Mouse (Mus musculus) forebrain, embryonic 10.5 days (tissue): ENCODE data around the gene Gpcpd1. TPM values are rescaled to one million over a fixed set of nuclear protein-coding genes. Genes with fewer than 3 reads are reported as not detected.

ENCODE experiments used
- DNase-seq: peaks from one replicate; pipeline ENCODE4 v3.0.0-alpha.2; 2017; ENCODE audit warnings: low spot score; ENCODE audit errors: extremely low spot score
- H3K27ac ChIP-seq: fragments of 300-500 bp; sonication (generic); 2 replicates; pipeline ENCODE4 v1.5.1; 2016; ENCODE audit warnings: mild to moderate bottlenecking
- H3K27me3 ChIP-seq: fragments of 300-500 bp; sonication (generic); 2 replicates; pipeline ENCODE4 v1.6.1; 2016; ENCODE audit warnings: mild to moderate bottlenecking; ENCODE audit not compliant: poor library complexity, severe bottlenecking
- H3K36me3 ChIP-seq: fragments of 300-500 bp; sonication (generic); replicated peaks from 2 replicates; pipeline ENCODE4 v1.6.1; 2016; ENCODE audit warnings: mild to moderate bottlenecking, moderate library complexity
- H3K4me1 ChIP-seq: fragments of 300-500 bp; sonication (generic); 2 replicates; pipeline ENCODE4 v1.6.1; 2016
- H3K4me3 ChIP-seq: fragments of 300-500 bp; sonication (generic); 2 replicates; pipeline ENCODE4 v1.5.1; 2016; ENCODE audit warnings: mild to moderate bottlenecking, moderate library complexity
- H3K9me3 ChIP-seq: fragments of 300-500 bp; sonication (generic); 2 replicates; pipeline ENCODE4 v1.6.1; 2016; ENCODE audit warnings: mild to moderate bottlenecking, moderate library complexity
- WGBS: fragments of 180-500 bp; shearing (Covaris S2); methylation state at CpG from one replicate; pipeline ENCODE4 v1.1.7; 2016; 5-methylcytosine and 5-hydroxymethylcytosine counted together
- polyA plus RNA-seq: library from polyadenylated mRNA; unstranded; fragments of >200 nt; fragmentation: Nextera tagmentation; extraction: Ambion mirVana; gene quantifications from 2 replicates; pipeline ENCODE4 v1.2.1, GENCODE M21; 2016

Gpcpd1 gene
- 24.7 and 31.7 TPM in 2 replicates for polyA plus RNA-seq

- no peaks in the 10 kb centered on the region for H3K27me3 ChIP-seq
- no peaks in the 10 kb centered on the region for H3K36me3 ChIP-seq
- H3K27ac ChIP-seq: no peak within 1 kb of the TSS
- H3K4me1 ChIP-seq: no peaks in the 10 kb centered on the region
- WGBS: 92% methylated on average over 7 of the region's 7 CpGs
- no peak within 1 kb of the TSS for H3K4me3 ChIP-seq
- no peaks in the 10 kb centered on the region for H3K9me3 ChIP-seq
- no peak for DNase-seq
Measured at GRCm38 (mm10) chr2:132587240-132587779, at the start of gene Gpcpd1. Gene Gpcpd1, minus strand, starts transcription at chr2:132587729.

DNA sequence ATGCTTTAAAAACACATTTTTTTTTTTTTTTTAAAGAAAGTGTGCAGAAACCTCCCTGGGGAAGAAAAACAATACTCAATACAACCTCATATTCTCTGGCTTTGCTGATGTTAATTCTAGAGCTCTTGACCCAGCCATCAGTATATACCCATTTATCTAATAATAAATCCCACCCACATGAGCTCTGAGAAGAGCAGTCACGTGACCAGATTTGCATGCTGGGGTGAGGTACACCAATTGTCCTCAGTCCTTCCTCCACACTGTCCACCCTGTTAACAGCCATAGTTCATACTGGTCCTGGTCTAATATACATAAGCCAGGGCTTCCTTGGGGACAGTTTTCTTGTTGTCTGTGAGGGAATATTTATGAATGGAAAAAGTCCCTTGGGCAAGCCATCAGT, 49.0 kb upstream of the Gpcpd1 start:
- Histone ChIP-seq H3K4me3 (no peak overlapping the region), H3K4me1 (no peaks in the 10 kb centered on the region), H3K9me3 (no peaks in the 10 kb centered on the region), H3K27ac (no peak overlapping the region), H3K36me3 (no peaks in the 10 kb centered on the region), H3K27me3 (no peaks in the 10 kb centered on the region)
- no peak for DNase-seq
- 84% methylated on average over 1 of the region's 1 CpGs for WGBS

- Histone ChIP-seq H3K4me3 (no peak overlapping the region), H3K27me3 (no peaks in the 10 kb centered on the region), H3K4me1 (no peaks in the 10 kb centered on the region), H3K36me3 (no peaks in the 10 kb centered on the region), H3K9me3 (no peaks in the 10 kb centered on the region), H3K27ac (no peak overlapping the region)
- WGBS: 88% methylated on average over 2 of the region's 2 CpGs
- DNase-seq: no peak
Measured at GRCm38 (mm10) chr2:132628626-132629025, 41.1 kb upstream of the Gpcpd1 start.

- H3K9me3 ChIP-seq: no peaks in the 10 kb centered on the region
- no peaks in the 10 kb centered on the region for H3K36me3 ChIP-seq
- DNase-seq: no peak
- H3K4me1 ChIP-seq: no peaks in the 10 kb centered on the region
- no peak overlapping the region for H3K27ac ChIP-seq
- H3K27me3 ChIP-seq: no peaks in the 10 kb centered on the region
- H3K4me3 ChIP-seq: no peak overlapping the region
- 85% methylated on average over 1 of the region's 1 CpGs for WGBS
Measured at GRCm38 (mm10) chr2:132623092-132623491, 35.6 kb upstream of the Gpcpd1 start.

- no peaks in the 10 kb centered on the region for H3K27me3 ChIP-seq
- H3K27ac ChIP-seq: no peak overlapping the region
- 65% methylated on average over 3 of the region's 3 CpGs for WGBS
- no peak overlapping the region for H3K4me3 ChIP-seq
- no peaks in the 10 kb centered on the region for H3K4me1 ChIP-seq
- H3K36me3 ChIP-seq: no peaks in the 10 kb centered on the region
- H3K9me3 ChIP-seq: no peaks in the 10 kb centered on the region
- no peak for DNase-seq
Measured at GRCm38 (mm10) chr2:132617693-132618092, 30.2 kb upstream of the Gpcpd1 start.

DNA sequence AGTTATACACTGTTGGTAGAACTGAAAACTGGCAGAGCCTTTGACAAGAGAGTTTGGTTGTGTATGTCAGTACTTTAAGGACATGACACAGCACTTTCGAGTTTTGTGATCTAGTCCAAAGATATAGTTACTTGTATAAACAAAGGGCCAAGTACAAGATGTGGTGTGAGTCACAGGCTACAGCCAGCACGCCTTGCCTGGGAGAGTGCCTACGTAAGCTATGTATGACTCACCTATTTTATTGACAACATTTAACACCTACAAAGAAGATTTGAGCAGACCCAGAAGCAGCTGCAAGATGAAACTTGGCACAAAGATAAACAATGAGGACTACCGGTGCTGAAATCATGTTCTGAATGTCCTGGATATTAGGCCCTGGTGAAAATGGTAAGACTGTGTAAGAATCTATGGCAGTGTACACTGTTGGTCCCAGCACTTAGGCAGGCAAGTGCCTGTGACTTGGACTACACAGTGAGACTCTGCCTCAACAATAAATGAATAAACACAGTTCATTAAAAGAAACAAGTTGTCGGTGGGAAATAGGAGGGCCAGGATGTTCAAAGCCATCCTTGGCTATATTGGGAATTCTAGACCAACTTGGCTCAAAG, 26.2 kb upstream of the Gpcpd1 start:
- no peaks in the 10 kb centered on the region; the same call in 1 of the 2 replicates for H3K9me3 ChIP-seq
- no peak for DNase-seq
- no peak overlapping the region for H3K4me3 ChIP-seq
- no peaks in the 10 kb centered on the region for H3K36me3 ChIP-seq
- 86% methylated on average over 5 of the region's 5 CpGs for WGBS
- H3K27me3 ChIP-seq: no peaks in the 10 kb centered on the region
- no peak overlapping the region for H3K27ac ChIP-seq
- no peaks in the 10 kb centered on the region for H3K4me1 ChIP-seq

DNA sequence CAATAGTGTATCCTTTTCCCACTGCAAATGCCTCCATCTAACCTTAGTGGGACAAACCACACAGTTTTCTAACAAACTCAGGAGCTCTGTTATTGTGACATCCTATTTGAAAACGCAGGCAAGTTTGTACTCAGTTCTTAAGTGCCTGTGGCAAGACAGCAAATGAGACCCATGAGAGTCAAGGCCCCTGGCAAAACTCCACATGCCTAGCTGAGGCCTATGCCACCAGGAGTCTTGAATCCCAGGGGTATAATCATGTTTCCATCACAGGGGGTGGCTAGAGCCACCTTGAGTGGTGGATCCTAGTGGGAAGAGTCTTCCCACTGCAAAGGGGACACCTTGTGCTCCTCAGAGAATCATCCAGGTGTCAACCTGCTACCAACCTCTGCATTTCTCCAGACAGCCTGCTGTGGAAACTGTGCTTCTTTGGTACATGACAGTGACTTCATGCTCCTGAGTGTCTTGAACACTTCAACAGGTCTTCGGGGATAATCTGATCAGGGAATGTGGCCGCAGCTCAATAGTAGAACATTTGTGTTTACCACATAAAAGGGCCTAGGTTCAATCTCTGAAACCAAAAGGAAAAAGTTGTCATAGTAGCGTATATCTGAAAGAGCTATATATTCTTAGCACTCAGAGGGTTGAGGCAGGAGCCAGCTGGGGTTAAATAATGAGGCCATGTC, 24.2 kb upstream of the Gpcpd1 start:
- no peaks in the 10 kb centered on the region for H3K36me3 ChIP-seq
- no peak for DNase-seq
- H3K9me3 ChIP-seq: no peaks in the 10 kb centered on the region; the same call in 1 of the 2 replicates
- peaks cover 9% of the 10 kb centered on the region; the same call in 1 of the 2 replicates for H3K4me1 ChIP-seq
- no peak overlapping the region for H3K27ac ChIP-seq
- no peak overlapping the region for H3K4me3 ChIP-seq
- WGBS: 91% methylated on average over 4 of the region's 4 CpGs
- H3K27me3 ChIP-seq: no peaks in the 10 kb centered on the region

DNA sequence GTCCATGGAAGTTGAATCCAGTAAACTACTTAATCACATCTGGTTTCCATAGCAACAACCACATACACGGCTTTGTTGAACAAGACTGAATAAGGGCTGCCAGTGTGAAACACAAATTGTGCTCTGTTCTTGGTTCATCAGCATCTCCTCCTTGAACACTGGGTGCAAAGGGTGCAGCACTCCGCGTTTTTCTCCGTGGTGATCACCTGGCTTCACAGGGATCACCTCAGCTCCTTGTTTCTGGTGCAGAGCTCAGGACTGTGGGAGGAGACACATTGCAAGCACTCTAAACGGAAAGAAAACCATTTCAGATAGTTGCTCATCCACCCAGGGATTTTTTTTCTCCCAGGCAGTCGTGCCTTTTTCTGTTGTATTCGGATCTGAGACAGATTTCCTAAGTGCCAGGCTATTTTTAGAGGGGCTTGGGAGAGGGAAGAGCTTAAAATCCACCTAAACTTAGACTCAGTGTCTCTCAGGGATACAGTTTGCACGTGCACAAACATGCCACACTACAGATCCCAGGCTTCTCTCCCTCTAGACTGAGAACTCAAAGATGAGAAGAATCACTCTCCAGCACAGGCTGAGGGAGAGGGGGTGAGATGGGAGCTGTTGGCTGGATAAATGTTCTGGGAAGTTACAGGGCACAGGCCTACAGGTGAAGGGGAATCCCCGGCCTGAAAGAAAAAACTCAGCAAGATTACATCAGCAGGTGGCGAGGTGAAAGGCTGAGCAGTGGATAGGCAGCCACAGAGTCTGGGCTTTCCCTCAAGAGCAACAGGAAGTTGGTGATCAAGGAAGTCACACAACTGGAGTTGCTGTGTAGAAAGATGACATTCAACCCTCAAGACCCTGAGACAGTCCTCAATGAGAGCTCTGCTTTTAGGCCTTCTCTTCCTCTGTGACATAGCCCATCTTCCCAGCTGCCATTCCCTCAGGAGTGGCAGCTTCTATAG, 19.9 kb upstream of the Gpcpd1 start:
- WGBS: 61% methylated on average over 10 of the region's 10 CpGs
- H3K36me3 ChIP-seq: no peaks in the 10 kb centered on the region
- no peaks in the 10 kb centered on the region for H3K27me3 ChIP-seq
- H3K4me3 ChIP-seq: no peak overlapping the region
- H3K4me1 ChIP-seq: peaks cover 9% of the 10 kb centered on the region; the same call in 1 of the 2 replicates
- no peaks in the 10 kb centered on the region; the same call in 1 of the 2 replicates for H3K9me3 ChIP-seq
- H3K27ac ChIP-seq: no peak overlapping the region
- DNase-seq: no peak

DNA sequence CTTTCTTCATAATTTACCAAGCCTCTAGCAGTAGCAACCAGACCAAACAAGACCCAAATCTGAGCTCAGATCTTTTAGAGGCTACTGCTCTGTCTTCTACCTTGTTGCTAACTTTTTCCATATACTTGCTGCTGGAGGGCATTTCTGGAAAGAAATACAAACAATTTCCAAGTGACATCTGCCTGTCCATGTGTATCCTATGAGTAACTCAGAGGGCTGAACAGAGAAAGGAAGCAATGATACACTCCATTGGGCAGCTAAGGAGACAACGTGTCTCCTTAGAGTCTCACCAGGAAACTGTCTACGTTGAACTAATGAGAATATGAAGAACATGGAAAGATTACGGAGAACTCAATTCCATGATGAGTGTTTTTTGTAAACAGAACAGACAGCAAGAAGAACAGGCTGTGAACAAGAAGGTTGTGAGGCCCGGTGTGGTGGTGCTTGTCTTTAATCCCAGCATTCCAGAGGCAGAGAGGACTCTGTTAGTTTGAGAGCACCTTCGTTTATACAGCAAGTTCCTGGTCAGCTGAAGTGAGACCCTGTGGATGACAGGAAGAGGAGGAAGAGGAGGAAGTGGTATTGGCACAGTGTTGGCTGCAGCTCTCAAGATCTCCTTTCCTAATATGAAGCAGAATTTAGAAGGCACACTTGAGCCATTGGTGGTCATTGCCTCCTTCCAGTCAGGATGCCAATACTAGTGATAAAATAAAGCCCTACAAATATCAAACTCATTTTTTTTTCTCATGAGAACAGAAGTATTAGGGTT, 18.4 kb upstream of the Gpcpd1 start:
- Histone ChIP-seq H3K27ac (no peak overlapping the region), H3K36me3 (no peaks in the 10 kb centered on the region), H3K4me3 (no peak overlapping the region), H3K4me1 (peaks cover 9% of the 10 kb centered on the region; the same call in 1 of the 2 replicates), H3K9me3 (no peaks in the 10 kb centered on the region; the same call in 1 of the 2 replicates), H3K27me3 (no peaks in the 10 kb centered on the region)
- DNase-seq: no peak
- 83% methylated on average over 5 of the region's 5 CpGs for WGBS

GRCm38 (mm10) chr2:132604922-132605321, 17.4 kb upstream of the Gpcpd1 start:
- no peak overlapping the region for H3K27ac ChIP-seq
- H3K4me3 ChIP-seq: no peak overlapping the region
- no peaks in the 10 kb centered on the region for H3K27me3 ChIP-seq
- WGBS: 93% methylated on average over 4 of the region's 4 CpGs
- H3K4me1 ChIP-seq: peaks cover 9% of the 10 kb centered on the region; the same call in 1 of the 2 replicates
- H3K36me3 ChIP-seq: no peaks in the 10 kb centered on the region
- DNase-seq: no peak
- H3K9me3 ChIP-seq: no peaks in the 10 kb centered on the region; the same call in 1 of the 2 replicates

GRCm38 (mm10) chr2:132603706-132604105, 16.2 kb upstream of the Gpcpd1 start:
- H3K9me3 ChIP-seq: no peaks in the 10 kb centered on the region
- 85% methylated on average over 2 of the region's 2 CpGs for WGBS
- peaks cover 9% of the 10 kb centered on the region; the same call in 1 of the 2 replicates for H3K4me1 ChIP-seq
- no peaks in the 10 kb centered on the region for H3K36me3 ChIP-seq
- no peak overlapping the region for H3K27ac ChIP-seq
- no peaks in the 10 kb centered on the region for H3K27me3 ChIP-seq
- DNase-seq: no peak
- no peak overlapping the region for H3K4me3 ChIP-seq

DNA sequence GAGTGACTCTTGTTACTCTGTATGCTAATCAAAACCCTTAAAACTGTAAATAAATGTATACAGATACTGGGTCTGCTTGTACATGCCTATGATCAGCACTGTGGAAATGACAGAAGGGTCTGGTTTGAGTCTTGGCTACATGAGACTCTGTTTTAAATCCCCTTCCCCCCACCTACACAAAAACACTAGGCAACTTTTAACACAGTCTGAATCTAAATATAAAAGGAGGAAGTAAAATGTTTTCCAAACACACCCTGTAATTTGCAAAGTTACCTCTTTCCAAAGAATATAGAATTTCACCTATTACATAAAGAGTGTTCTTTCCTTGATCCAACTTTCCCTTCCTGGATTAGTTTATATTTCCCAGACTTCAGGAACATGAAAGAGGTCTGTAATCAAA, 14.2 kb upstream of the Gpcpd1 start:
- no peak for DNase-seq
- no peaks in the 10 kb centered on the region for H3K36me3 ChIP-seq
- H3K27ac ChIP-seq: no peak overlapping the region
- no peak overlapping the region for H3K4me3 ChIP-seq
- no peaks in the 10 kb centered on the region for H3K9me3 ChIP-seq
- H3K4me1 ChIP-seq: no peaks in the 10 kb centered on the region
- H3K27me3 ChIP-seq: no peaks in the 10 kb centered on the region
